Mouse (Mus musculus): ENCODE measurements around the gene Nab2. TPM values are rescaled to one million over a fixed set of nuclear protein-coding genes. Genes with fewer than 3 reads are reported as not detected.

Gene Nab2
- polyA plus RNA-seq, 1 experiment = 40.3 TPM

- H3K4me3 ChIP-seq (ENCODE audit: insufficient read depth, low read length) = no peak overlapping the region
- H3K4me1 ChIP-seq (ENCODE audit: control insufficient read depth, insufficient read depth, low read length) = no peaks in the 10 kb centered on the region
- TF ChIP-seq POLR2A (IDR thresholded peaks at IDR 0.05; ENCODE audit: extremely low read depth, insufficient read depth, low read length) (no peak), CTCF (IDR thresholded peaks at IDR 0.05; ENCODE audit: extremely low read depth, insufficient read depth, low read length) (no peak)
- H3K27ac ChIP-seq (ENCODE audit: insufficient read depth, low read length) = no peak overlapping the region
Measured at GRCm38 (mm10) chr10:127654970-127655579, 13.3 kb downstream of the Nab2 start.

- Histone ChIP-seq H3K4me3 (ENCODE audit: insufficient read depth, low read length) (no peak overlapping the region), H3K27ac (ENCODE audit: insufficient read depth, low read length) (no peak overlapping the region), H3K4me1 (ENCODE audit: control insufficient read depth, insufficient read depth, low read length) (no peaks in the 10 kb centered on the region)
- TF ChIP-seq POLR2A (IDR thresholded peaks at IDR 0.05; ENCODE audit: extremely low read depth, insufficient read depth, low read length) (no peak), CTCF (IDR thresholded peaks at IDR 0.05; ENCODE audit: extremely low read depth, insufficient read depth, low read length) (no peak)
Measured at GRCm38 (mm10) chr10:127652906-127653638, 15.3 kb downstream of the Nab2 start.

GRCm38 (mm10) chr10:127645791-127646190 is 22.6 kb downstream of the Nab2 start:
- H3K4me1 ChIP-seq (ENCODE audit: control insufficient read depth, insufficient read depth, low read length) = no peaks in the 10 kb centered on the region
- H3K4me3 ChIP-seq (ENCODE audit: insufficient read depth, low read length) = no peak overlapping the region
- TF ChIP-seq POLR2A (IDR thresholded peaks at IDR 0.05; ENCODE audit: extremely low read depth, insufficient read depth, low read length) (no peak), CTCF (IDR thresholded peaks at IDR 0.05; ENCODE audit: extremely low read depth, insufficient read depth, low read length) (no peak)
- H3K27ac ChIP-seq (ENCODE audit: insufficient read depth, low read length) = no peak overlapping the region

GRCm38 (mm10) chr10:127643553-127644238 is 24.7 kb downstream of the Nab2 start:
- TF ChIP-seq CTCF (IDR thresholded peaks at IDR 0.05; ENCODE audit: extremely low read depth, insufficient read depth, low read length) (no peak), POLR2A (IDR thresholded peaks at IDR 0.05; ENCODE audit: extremely low read depth, insufficient read depth, low read length) (no peak)
- no peaks in the 10 kb centered on the region for H3K4me1 ChIP-seq (ENCODE audit: control insufficient read depth, insufficient read depth, low read length)
- peak overlapping the region; percentile 48 for H3K4me3 ChIP-seq (ENCODE audit: insufficient read depth, low read length)
- H3K27ac ChIP-seq (ENCODE audit: insufficient read depth, low read length) = peak overlapping the region; percentile 91

- no peaks in the 10 kb centered on the region for H3K4me1 ChIP-seq (ENCODE audit: control insufficient read depth, insufficient read depth, low read length)
- TF ChIP-seq POLR2A (IDR thresholded peaks at IDR 0.05; ENCODE audit: extremely low read depth, insufficient read depth, low read length) (peak; percentile 41; the same call in 1 of the 2 replicates), CTCF (IDR thresholded peaks at IDR 0.05; ENCODE audit: extremely low read depth, insufficient read depth, low read length) (no peak)
- H3K4me3 ChIP-seq (ENCODE audit: insufficient read depth, low read length) = peak within 1 kb of the TSS; percentile 48
- H3K27ac ChIP-seq (ENCODE audit: insufficient read depth, low read length) = peak within 1 kb of the TSS; percentile 91
Measured at GRCm38 (mm10) chr10:127642772-127643552, 25.4 kb downstream of the Nab2 start, which contains the start of gene Stat6. Stat6 (plus strand) TSS chr10:127642986.

GRCm38 (mm10) chr10:127641861-127642771 is 26.3 kb downstream of the Nab2 start:
- peak overlapping the region; percentile 91 for H3K27ac ChIP-seq (ENCODE audit: insufficient read depth, low read length)
- no peaks in the 10 kb centered on the region for H3K4me1 ChIP-seq (ENCODE audit: control insufficient read depth, insufficient read depth, low read length)
- TF ChIP-seq CTCF (IDR thresholded peaks at IDR 0.05; ENCODE audit: extremely low read depth, insufficient read depth, low read length) = peak; percentile 92
- no peak for TF ChIP-seq POLR2A (IDR thresholded peaks at IDR 0.05; ENCODE audit: extremely low read depth, insufficient read depth, low read length)
- H3K4me3 ChIP-seq (ENCODE audit: insufficient read depth, low read length) = peak overlapping the region; percentile 48

- TF ChIP-seq CTCF (IDR thresholded peaks at IDR 0.05; ENCODE audit: extremely low read depth, insufficient read depth, low read length) = no peak
- TF ChIP-seq POLR2A (IDR thresholded peaks at IDR 0.05; ENCODE audit: extremely low read depth, insufficient read depth, low read length) = no peak
- H3K4me3 ChIP-seq (ENCODE audit: insufficient read depth, low read length) = no peak overlapping the region
- H3K4me1 ChIP-seq (ENCODE audit: control insufficient read depth, insufficient read depth, low read length) = no peaks in the 10 kb centered on the region
Measured at GRCm38 (mm10) chr10:127640421-127640820, 27.9 kb downstream of the Nab2 start.

GRCm38 (mm10) chr10:127632668-127633271 is 35.6 kb downstream of the Nab2 start:
- Histone ChIP-seq H3K4me1 (ENCODE audit: control insufficient read depth, insufficient read depth, low read length) (no peaks in the 10 kb centered on the region), H3K4me3 (ENCODE audit: insufficient read depth, low read length) (no peak overlapping the region), H3K27ac (ENCODE audit: insufficient read depth, low read length) (no peak overlapping the region)
- TF ChIP-seq CTCF (IDR thresholded peaks at IDR 0.05; ENCODE audit: extremely low read depth, insufficient read depth, low read length) = no peak

More at GRCm38 (mm10) chr10:127640421-127640820, 27.9 kb downstream of the Nab2 start:
- H3K27ac ChIP-seq (ENCODE audit: insufficient read depth, low read length) = no peak overlapping the region

All from cortical plate, adult 2 months (tissue).